Mouse (Mus musculus): ENCODE measurements around the gene Zc3h13. TPM values are rescaled to one million over a fixed set of nuclear protein-coding genes. Genes with fewer than 3 reads are reported as not detected.

Gene Zc3h13
- polyA plus RNA-seq, 1 experiment: 24.9 TPM

GRCm38 (mm10) chr14:75256521-75256920, 27.7 kb upstream of the Zc3h13 start:
- H3K4me1 ChIP-seq (ENCODE audit: control insufficient read depth, insufficient read depth, low read length): no peaks in the 10 kb centered on the region
- TF ChIP-seq CTCF (IDR thresholded peaks at IDR 0.05; ENCODE audit: borderline replicate concordance, insufficient read depth, low read length) (peak; percentile 49; the same call in 1 of the 2 replicates), POLR2A (IDR thresholded peaks at IDR 0.05; ENCODE audit: low read depth, low read length) (no peak)
- H3K4me3 ChIP-seq (ENCODE audit: insufficient read depth, low read length): no peak overlapping the region
- H3K27ac ChIP-seq (ENCODE audit: insufficient read depth, low read length): no peak overlapping the region

- H3K27ac ChIP-seq (ENCODE audit: insufficient read depth, low read length): no peak overlapping the region
- no peaks in the 10 kb centered on the region for H3K4me1 ChIP-seq (ENCODE audit: control insufficient read depth, insufficient read depth, low read length)
- no peak overlapping the region for H3K4me3 ChIP-seq (ENCODE audit: insufficient read depth, low read length)
- TF ChIP-seq POLR2A (IDR thresholded peaks at IDR 0.05; ENCODE audit: low read depth, low read length): no peak
Observed at GRCm38 (mm10) chr14:75269531-75269930, 14.6 kb upstream of the Zc3h13 start.

- H3K4me3 ChIP-seq (ENCODE audit: insufficient read depth, low read length): no peak overlapping the region
- TF ChIP-seq POLR2A (IDR thresholded peaks at IDR 0.05; ENCODE audit: low read depth, low read length) (no peak), CTCF (IDR thresholded peaks at IDR 0.05; ENCODE audit: borderline replicate concordance, insufficient read depth, low read length) (no peak)
Observed at GRCm38 (mm10) chr14:75279716-75280115, 4.5 kb upstream of the Zc3h13 start.

GRCm38 (mm10) chr14:75280406-75280805, 3.8 kb upstream of the Zc3h13 start:
- Histone ChIP-seq H3K4me1 (ENCODE audit: control insufficient read depth, insufficient read depth, low read length) (no peaks in the 10 kb centered on the region), H3K27ac (ENCODE audit: insufficient read depth, low read length) (no peak overlapping the region), H3K4me3 (ENCODE audit: insufficient read depth, low read length) (no peak overlapping the region)
- TF ChIP-seq CTCF (IDR thresholded peaks at IDR 0.05; ENCODE audit: borderline replicate concordance, insufficient read depth, low read length) (no peak), POLR2A (IDR thresholded peaks at IDR 0.05; ENCODE audit: low read depth, low read length) (no peak)

More at GRCm38 (mm10) chr14:75279716-75280115, 4.5 kb upstream of the Zc3h13 start:
- Histone ChIP-seq H3K4me1 (ENCODE audit: control insufficient read depth, insufficient read depth, low read length) (no peaks in the 10 kb centered on the region), H3K27ac (ENCODE audit: insufficient read depth, low read length) (no peak overlapping the region)

DNA sequence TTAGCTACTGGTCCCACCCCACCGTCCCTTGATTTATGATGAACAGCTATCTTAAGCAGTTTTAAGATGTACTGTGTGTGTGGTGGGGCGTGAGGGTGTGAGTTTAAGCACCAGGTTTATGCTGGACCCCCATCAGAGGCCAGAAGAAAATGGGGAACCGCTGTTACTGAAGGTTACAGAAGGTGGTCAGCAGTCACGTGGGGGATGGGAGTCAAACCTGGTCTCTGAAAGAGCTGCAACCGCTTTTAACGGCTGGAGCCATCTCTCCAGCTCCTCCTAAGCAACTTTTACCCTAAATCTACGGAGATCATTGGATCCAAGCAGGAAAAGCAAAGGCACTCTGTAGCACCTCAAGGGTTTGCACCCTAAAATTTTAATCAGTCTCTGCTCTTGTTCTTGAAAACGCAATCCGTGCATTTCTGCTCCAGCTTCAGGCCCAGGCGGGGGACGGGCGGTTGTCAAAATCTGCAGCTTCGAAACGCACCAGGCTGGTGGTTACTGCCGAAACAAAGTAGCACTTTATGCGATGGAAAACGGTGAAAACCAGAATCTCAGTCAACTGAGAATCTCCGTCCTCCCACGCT, 472 bp upstream of the Zc3h13 start:
- TF ChIP-seq CTCF (IDR thresholded peaks at IDR 0.05; ENCODE audit: borderline replicate concordance, insufficient read depth, low read length): no peak
- no peak for TF ChIP-seq POLR2A (IDR thresholded peaks at IDR 0.05; ENCODE audit: low read depth, low read length)
- Histone ChIP-seq H3K27ac (ENCODE audit: insufficient read depth, low read length) (no peak overlapping the region), H3K4me3 (ENCODE audit: insufficient read depth, low read length) (peak overlapping the region; percentile 100), H3K4me1 (ENCODE audit: control insufficient read depth, insufficient read depth, low read length) (peaks cover 4% of the 10 kb centered on the region)

DNA sequence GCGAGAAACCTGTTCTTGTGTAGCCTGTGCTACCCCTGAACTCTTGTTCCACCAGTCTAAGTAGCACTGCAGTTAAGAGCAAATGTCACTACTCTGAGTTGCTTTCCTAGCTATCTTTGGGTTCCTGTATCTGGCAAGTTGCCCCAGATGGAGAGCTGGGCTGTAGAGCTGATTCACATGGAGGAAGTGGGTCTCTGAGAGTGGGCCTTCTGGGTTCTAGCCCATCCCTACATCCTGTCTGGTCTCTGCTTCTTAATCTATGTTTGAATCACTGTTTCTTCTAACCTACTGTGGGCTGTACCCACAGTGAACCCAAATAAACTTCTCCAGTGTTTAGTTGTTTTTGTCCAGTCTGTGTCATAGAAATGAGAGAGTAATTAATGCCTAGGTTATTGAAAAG, 16.9 kb downstream of the Zc3h13 start:
- Histone ChIP-seq H3K4me1 (ENCODE audit: control insufficient read depth, insufficient read depth, low read length) (no peaks in the 10 kb centered on the region), H3K4me3 (ENCODE audit: insufficient read depth, low read length) (no peak overlapping the region), H3K27ac (ENCODE audit: insufficient read depth, low read length) (no peak overlapping the region)
- TF ChIP-seq CTCF (IDR thresholded peaks at IDR 0.05; ENCODE audit: borderline replicate concordance, insufficient read depth, low read length): no peak
- no peak for TF ChIP-seq POLR2A (IDR thresholded peaks at IDR 0.05; ENCODE audit: low read depth, low read length)

GRCm38 (mm10) chr14:75303807-75304206, 19.6 kb downstream of the Zc3h13 start:
- TF ChIP-seq POLR2A (IDR thresholded peaks at IDR 0.05; ENCODE audit: low read depth, low read length) (no peak), CTCF (IDR thresholded peaks at IDR 0.05; ENCODE audit: borderline replicate concordance, insufficient read depth, low read length) (no peak)
- Histone ChIP-seq H3K4me3 (ENCODE audit: insufficient read depth, low read length) (no peak overlapping the region), H3K4me1 (ENCODE audit: control insufficient read depth, insufficient read depth, low read length) (no peaks in the 10 kb centered on the region), H3K27ac (ENCODE audit: insufficient read depth, low read length) (no peak overlapping the region)

- TF ChIP-seq CTCF (IDR thresholded peaks at IDR 0.05; ENCODE audit: borderline replicate concordance, insufficient read depth, low read length) (no peak), POLR2A (IDR thresholded peaks at IDR 0.05; ENCODE audit: low read depth, low read length) (no peak)
- no peak overlapping the region for H3K27ac ChIP-seq (ENCODE audit: insufficient read depth, low read length)
- no peak overlapping the region for H3K4me3 ChIP-seq (ENCODE audit: insufficient read depth, low read length)
- H3K4me1 ChIP-seq (ENCODE audit: control insufficient read depth, insufficient read depth, low read length): no peaks in the 10 kb centered on the region
Observed at GRCm38 (mm10) chr14:75307855-75308254, 23.7 kb downstream of the Zc3h13 start.

GRCm38 (mm10) chr14:75309336-75309992, 25.3 kb downstream of the Zc3h13 start:
- TF ChIP-seq CTCF (IDR thresholded peaks at IDR 0.05; ENCODE audit: borderline replicate concordance, insufficient read depth, low read length) (no peak), POLR2A (IDR thresholded peaks at IDR 0.05; ENCODE audit: low read depth, low read length) (no peak)
- Histone ChIP-seq H3K4me1 (ENCODE audit: control insufficient read depth, insufficient read depth, low read length) (no peaks in the 10 kb centered on the region), H3K27ac (ENCODE audit: insufficient read depth, low read length) (no peak overlapping the region), H3K4me3 (ENCODE audit: insufficient read depth, low read length) (no peak overlapping the region)

DNA sequence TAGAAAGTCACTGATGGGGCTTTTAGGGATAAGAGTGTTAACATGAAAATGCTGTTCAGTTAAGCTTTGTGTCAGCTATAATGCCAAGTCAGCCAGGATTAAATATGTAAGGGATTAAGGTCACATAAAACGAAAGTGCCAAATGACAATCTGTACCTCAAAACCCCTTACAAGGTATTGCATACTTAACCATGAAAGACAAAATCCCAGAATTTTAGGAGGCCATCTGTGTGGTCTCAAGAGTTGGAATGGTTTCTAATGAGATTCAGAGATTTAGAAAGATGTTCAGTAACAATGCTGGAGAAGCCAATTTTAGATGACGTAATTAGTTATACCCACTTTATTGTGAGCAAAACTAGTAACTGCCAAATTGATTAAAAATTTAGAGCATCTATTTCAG, 30.3 kb downstream of the Zc3h13 start:
- no peak for TF ChIP-seq POLR2A (IDR thresholded peaks at IDR 0.05; ENCODE audit: low read depth, low read length)
- no peak for TF ChIP-seq CTCF (IDR thresholded peaks at IDR 0.05; ENCODE audit: borderline replicate concordance, insufficient read depth, low read length)

More for the DNA sequence above, 30.3 kb downstream of the Zc3h13 start:
- Histone ChIP-seq H3K27ac (ENCODE audit: insufficient read depth, low read length) (no peak overlapping the region), H3K4me1 (ENCODE audit: control insufficient read depth, insufficient read depth, low read length) (no peaks in the 10 kb centered on the region), H3K4me3 (ENCODE audit: insufficient read depth, low read length) (no peak overlapping the region)
